Mouse (Mus musculus) kidney, postnatal 0 days (tissue): ENCODE results near the gene Wfdc6a. TPM values are rescaled to one million over a fixed set of nuclear protein-coding genes. Genes with fewer than 3 reads are reported as not detected.

Source experiments
- ATAC-seq: fragments of 200-750 bp; cut with Nextera tagmentation; replicated peaks from 2 replicates; pipeline ENCODE4 v1.8.0; 2017; ENCODE audit warnings: low read depth, moderate number of reproducible peaks, moderate TSS enrichment, moderate library complexity; ENCODE audit not compliant: low FRiP score
- DNase-seq: peaks from one replicate; pipeline ENCODE4 v3.0.0-alpha.2; 2016; ENCODE audit warnings: low spot score
- H3K27ac ChIP-seq: fragments of 300-500 bp; sonication (generic); 2 replicates; pipeline ENCODE4 v1.5.1; 2014; ENCODE audit warnings: mild to moderate bottlenecking
- H3K27me3 ChIP-seq: fragments of 300-500 bp; sonication (generic); 2 replicates; pipeline ENCODE4 v1.6.1; 2014; ENCODE audit warnings: low read length, mixed read lengths; ENCODE audit not compliant: insufficient read depth
- H3K36me3 ChIP-seq: fragments of 300-500 bp; sonication (generic); 2 replicates; pipeline ENCODE4 v1.6.1; 2014; ENCODE audit warnings: low read length, mixed read lengths; ENCODE audit not compliant: insufficient read depth
- H3K4me1 ChIP-seq: fragments of 300-500 bp; sonication (generic); replicated peaks from 2 replicates; pipeline ENCODE4 v1.6.1; 2014; ENCODE audit warnings: antibody characterized with exemption, low read length, mixed read lengths; ENCODE audit not compliant: insufficient read depth
- H3K4me2 ChIP-seq: fragments of 300-500 bp; sonication (generic); 2 replicates; pipeline ENCODE4 v1.6.1; 2014; ENCODE audit warnings: mild to moderate bottlenecking, low read length, moderate library complexity, mixed read lengths
- H3K4me3 ChIP-seq: fragments of 300-500 bp; sonication (generic); replicated peaks from 2 replicates; pipeline ENCODE4 v1.5.1; 2014; ENCODE audit warnings: low read depth, low read length
- H3K9ac ChIP-seq: fragments of 300-500 bp; sonication (generic); 2 replicates; pipeline ENCODE4 v1.6.1; 2014; ENCODE audit warnings: low read depth, low read length
- H3K9me3 ChIP-seq: fragments of 300-500 bp; sonication (generic); replicated peaks from 2 replicates; pipeline ENCODE4 v1.6.1; 2016; ENCODE audit warnings: low read length, inconsistent platforms, mixed read lengths
- CTCF ChIP-seq: IDR thresholded peaks from 2 replicates; pipeline ENCODE4 v1.5.1; 2016; ENCODE audit warnings: antibody characterized with exemption, low read depth, mild to moderate bottlenecking, moderate library complexity
- WGBS: fragments of 180-500 bp; shearing (Covaris S2); extraction: QIAGEN DNeasy Blood & Tissue Kit; methylation state at CpG from one replicate; pipeline ENCODE4 v1.1.7; 2014; 5-methylcytosine and 5-hydroxymethylcytosine counted together
- polyA plus RNA-seq: library from polyadenylated mRNA; unstranded; fragments of >200 nt; fragmentation: Nextera tagmentation; extraction: Ambion mirVana; gene quantifications from 2 replicates; pipeline ENCODE4 v1.2.1, GENCODE M21; 2015

Gene Wfdc6a
- polyA plus RNA-seq, 1 experiment from 2014 or later = not detected

DNA sequence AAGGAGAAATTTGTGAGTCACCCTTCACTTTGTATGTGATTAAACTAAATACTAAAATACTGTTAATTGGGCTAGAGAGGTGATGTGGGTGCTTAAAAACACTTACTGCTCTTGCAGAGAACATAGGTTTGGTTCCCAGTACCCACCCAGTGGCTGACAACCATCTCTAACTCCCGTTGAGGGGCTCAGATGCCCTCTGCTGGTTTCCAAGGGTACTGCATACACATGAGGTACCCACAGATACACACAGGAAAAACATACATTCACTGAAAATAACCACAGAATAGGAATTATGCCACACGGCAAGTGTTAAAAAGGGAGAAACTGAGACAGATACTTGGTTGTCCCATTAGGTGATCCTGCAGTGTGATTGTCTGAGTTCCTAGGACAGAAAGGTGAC lies 18.2 kb downstream of the Wfdc6a start:
- ATAC-seq (no peak), DNase-seq (no peak)
- H3K27ac ChIP-seq = no peak overlapping the region
- H3K9ac ChIP-seq = no peak overlapping the region
- TF ChIP-seq CTCF = peak; percentile 49
- no peak overlapping the region for H3K4me3 ChIP-seq
- no peaks in the 10 kb centered on the region for H3K36me3 ChIP-seq
- no peaks in the 10 kb centered on the region for H3K27me3 ChIP-seq
- 91% methylated on average over 2 of the region's 2 CpGs for WGBS
- H3K9me3 ChIP-seq = no peaks in the 10 kb centered on the region
- no peak overlapping the region for H3K4me2 ChIP-seq
- peaks cover 5% of the 10 kb centered on the region; the same call in 1 of the 2 replicates for H3K4me1 ChIP-seq

DNA sequence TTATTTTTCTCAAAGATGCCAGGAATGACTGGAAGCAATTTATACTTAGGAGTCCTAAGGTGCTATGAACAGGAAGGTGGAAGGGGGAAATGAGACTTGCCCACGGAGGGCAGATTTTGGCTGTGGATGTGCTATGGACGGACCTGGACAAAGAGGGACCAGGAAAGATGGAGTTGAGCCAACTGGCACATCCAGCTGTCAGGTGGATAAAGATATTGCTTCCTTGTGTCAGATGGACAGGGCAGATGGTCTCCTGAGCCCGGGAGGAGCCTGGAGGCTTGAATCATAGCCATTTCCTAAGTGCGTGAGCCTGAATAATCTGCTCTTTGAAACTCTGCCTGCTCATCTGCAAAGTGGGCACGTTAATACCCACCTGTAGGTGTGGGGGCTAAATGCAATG lies 20.9 kb downstream of the Wfdc6a start:
- H3K27me3 ChIP-seq = no peaks in the 10 kb centered on the region
- TF ChIP-seq CTCF = no peak
- H3K4me2 ChIP-seq = peak overlapping the region; percentile 85
- H3K9ac ChIP-seq = peak overlapping the region; percentile 65; the same call in 1 of the 2 replicates
- H3K4me3 ChIP-seq = peak overlapping the region; percentile 42; the same call in 1 of the 2 replicates
- H3K27ac ChIP-seq = peak overlapping the region; percentile 85; the same call in 1 of the 2 replicates
- 56% methylated on average over 5 of the region's 5 CpGs for WGBS
- no peaks in the 10 kb centered on the region for H3K36me3 ChIP-seq
- no peak for DNase-seq
- no peaks in the 10 kb centered on the region for H3K9me3 ChIP-seq
- H3K4me1 ChIP-seq = peaks cover 5% of the 10 kb centered on the region; the same call in 1 of the 2 replicates
- ATAC-seq = no peak

DNA sequence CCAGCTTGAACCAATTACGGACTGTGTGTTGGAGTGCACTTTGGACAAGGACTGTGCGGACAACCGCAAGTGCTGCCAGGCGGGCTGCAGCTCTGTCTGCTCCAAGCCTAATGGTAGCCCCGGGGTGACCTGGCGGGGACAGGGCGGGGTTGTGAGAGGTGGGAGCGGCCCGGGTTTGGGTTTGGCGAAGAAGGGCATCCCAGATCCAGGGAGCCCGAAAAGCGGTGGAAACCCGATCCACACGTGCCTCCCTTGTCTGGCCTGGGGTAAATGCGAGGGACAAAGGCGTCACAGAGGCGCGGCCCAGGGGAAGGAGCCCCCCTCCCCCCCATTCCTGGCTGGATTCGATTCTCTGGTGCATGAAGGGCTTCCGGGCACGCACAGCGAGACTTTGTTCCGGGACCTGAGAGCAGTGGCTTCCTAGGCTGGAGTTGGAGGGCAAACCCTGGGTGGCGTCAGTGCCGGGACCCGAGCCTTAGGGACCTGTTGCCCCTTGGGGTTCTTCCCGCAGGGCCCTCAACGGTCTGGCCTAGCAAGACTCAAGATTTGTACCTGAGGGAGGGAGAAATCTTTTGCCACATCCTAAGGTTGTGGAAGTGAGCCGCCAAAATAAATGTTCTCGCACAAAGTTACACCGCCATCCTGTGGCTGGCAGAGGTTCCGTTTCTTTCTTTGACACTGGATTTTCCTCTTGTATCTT lies 21.8 kb downstream of the Wfdc6a start:
- peak; percentile 78 for TF ChIP-seq CTCF

DNA sequence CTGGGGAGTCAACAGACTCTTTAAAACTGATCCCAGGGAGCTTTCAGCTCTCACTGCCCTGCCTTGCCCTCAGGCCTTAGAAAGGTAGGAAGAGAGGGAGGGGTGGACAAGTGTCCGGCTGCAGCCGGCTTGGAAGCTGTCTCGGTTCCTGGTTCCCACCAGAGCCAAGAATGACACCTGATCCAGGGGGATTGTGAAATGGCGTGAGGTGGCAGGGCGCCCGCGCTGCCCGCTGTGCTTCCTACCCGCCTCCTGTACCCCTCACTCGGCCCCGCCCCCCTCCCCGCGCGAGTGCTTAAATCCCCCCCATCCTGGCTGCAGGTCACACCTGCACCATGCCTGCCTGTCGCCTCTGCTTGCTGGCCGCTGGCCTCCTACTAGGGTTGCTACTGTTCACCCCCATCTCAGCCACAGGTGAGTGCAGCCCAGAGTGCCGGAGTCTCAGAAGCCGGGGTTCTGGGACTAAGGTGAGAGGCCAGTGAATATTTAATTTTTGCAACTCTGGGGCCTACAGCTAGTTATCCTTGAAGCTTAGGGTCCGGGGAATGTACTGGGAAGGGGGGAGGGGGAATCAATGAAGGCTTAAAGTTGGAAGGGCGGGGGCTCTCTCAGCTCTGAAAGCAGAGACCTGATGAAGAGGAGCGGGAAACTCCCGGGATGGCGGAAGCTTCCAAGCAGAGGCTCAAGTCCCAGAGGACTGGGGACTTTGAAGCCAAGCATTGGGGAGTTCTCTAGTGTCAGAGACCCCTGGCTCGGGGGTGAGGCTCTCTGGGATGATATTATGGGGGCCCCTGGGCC lies 22.7 kb downstream of the Wfdc6a start, which contains the start of gene Wfdc2:
TSS of gene Wfdc2 (plus strand) at position 23 of the 798 bp plus-strand sequence.
- DNase-seq = peak; percentile 39
- peak; percentile 62 for ATAC-seq
- Histone ChIP-seq H3K9me3 (no peaks in the 10 kb centered on the region), H3K27ac (peak within 1 kb of the TSS; percentile 85), H3K36me3 (no peaks in the 10 kb centered on the region), H3K4me1 (peaks cover 5% of the 10 kb centered on the region; the same call in 1 of the 2 replicates), H3K9ac (peak within 1 kb of the TSS; percentile 65), H3K27me3 (no peaks in the 10 kb centered on the region), H3K4me3 (peak within 1 kb of the TSS; percentile 42), H3K4me2 (peak within 1 kb of the TSS; percentile 85)
- 7% methylated on average over 24 of the region's 24 CpGs for WGBS
- TF ChIP-seq CTCF = no peak

More for the DNA sequence above, 21.8 kb downstream of the Wfdc6a start:
- H3K27me3 ChIP-seq = no peaks in the 10 kb centered on the region
- H3K36me3 ChIP-seq = no peaks in the 10 kb centered on the region
- peak overlapping the region; percentile 85 for H3K4me2 ChIP-seq
- under 1% methylated on average over 32 of the region's 32 CpGs for WGBS
- H3K9ac ChIP-seq = peak overlapping the region; percentile 65
- ATAC-seq = peak; percentile 78
- H3K9me3 ChIP-seq = no peaks in the 10 kb centered on the region
- H3K27ac ChIP-seq = peak overlapping the region; percentile 85
- DNase-seq = peak; percentile 86
- peaks cover 5% of the 10 kb centered on the region; the same call in 1 of the 2 replicates for H3K4me1 ChIP-seq
- peak overlapping the region; percentile 42 for H3K4me3 ChIP-seq

DNA sequence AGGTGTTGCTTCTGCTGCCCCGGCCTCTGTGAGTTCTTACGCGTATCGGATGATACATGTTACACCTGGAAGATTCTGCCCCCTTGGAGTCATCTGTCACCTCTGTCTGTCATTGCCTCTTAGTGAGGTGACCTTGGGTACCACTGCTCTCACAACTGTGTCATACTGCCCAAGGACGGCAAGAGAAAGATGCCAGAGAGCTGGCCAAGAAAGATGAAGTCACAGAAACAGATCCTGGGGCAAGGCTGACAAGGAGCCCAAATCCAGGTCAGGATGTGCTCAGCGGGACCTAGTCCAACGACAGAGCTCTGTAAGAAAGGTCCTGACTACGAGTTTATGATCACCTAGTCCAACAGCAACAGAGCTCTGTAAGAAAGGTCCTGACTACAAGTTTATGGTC lies 25.1 kb downstream of the Wfdc6a start:
- no peak overlapping the region for H3K27ac ChIP-seq
- ATAC-seq = no peak
- no peaks in the 10 kb centered on the region for H3K9me3 ChIP-seq
- no peaks in the 10 kb centered on the region for H3K27me3 ChIP-seq
- peaks cover 5% of the 10 kb centered on the region; the same call in 1 of the 2 replicates for H3K4me1 ChIP-seq
- 84% methylated on average over 8 of the region's 8 CpGs for WGBS
- TF ChIP-seq CTCF = no peak
- no peak for DNase-seq
- no peak overlapping the region for H3K4me3 ChIP-seq
- H3K4me2 ChIP-seq = no peak overlapping the region
- no peaks in the 10 kb centered on the region for H3K36me3 ChIP-seq
- no peak overlapping the region for H3K9ac ChIP-seq

DNA sequence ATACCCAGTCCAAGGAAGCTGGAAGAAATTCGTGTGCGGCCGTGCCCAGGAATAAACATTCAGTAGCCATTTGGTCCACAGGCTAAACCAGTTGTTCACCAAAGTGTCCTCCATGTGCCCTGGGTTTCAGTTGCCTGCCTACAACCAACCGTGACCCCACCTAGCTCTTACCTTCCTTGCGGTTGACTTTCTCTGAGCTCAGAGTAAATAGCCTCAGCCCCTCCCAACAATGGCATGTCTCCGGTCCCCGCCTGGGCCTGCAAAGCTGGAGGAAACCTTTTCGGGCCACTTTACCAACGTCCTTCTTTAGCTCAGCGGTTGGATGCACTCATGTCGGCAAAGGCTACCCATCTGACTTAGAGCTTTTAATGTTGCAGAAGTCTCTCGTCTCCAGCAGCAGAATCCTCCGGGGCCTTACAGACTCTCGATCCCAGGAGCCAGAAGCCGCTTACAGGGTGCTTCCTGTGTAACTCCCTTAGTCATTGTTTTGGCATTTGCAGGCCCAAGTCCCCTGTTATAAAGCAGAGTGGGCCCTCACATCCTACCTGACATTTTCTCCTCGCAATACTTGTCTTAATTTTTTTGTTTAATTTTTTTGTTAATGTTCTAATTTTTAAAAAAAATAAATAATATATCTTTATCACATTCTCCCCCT lies 26.1 kb downstream of the Wfdc6a start:
- Histone ChIP-seq H3K9ac (no peak overlapping the region), H3K4me1 (peaks cover 1% of the 10 kb centered on the region; the same call in 1 of the 2 replicates), H3K9me3 (no peaks in the 10 kb centered on the region), H3K4me2 (no peak overlapping the region), H3K27me3 (no peaks in the 10 kb centered on the region), H3K36me3 (no peaks in the 10 kb centered on the region), H3K27ac (no peak overlapping the region), H3K4me3 (no peak overlapping the region)
- no peak for DNase-seq
- WGBS = 42% methylated on average over 16 of the region's 16 CpGs
- no peak for TF ChIP-seq CTCF
- no peak for ATAC-seq
